Mouse (Mus musculus) midbrain, embryonic 15.5 days (tissue): ENCODE data around the gene Rtn3. TPM values are rescaled to one million over a fixed set of nuclear protein-coding genes. Genes with fewer than 3 reads are reported as not detected.
A peak's percentile ranks its signal among the peaks of the same experiment; 100 is the strongest.

Experiments
- ATAC-seq: fragments of 200-750 bp; cut with Nextera tagmentation; replicated peaks from 2 replicates; pipeline ENCODE4 v1.8.0; 2017; ENCODE audit warnings: moderate TSS enrichment
- H3K27ac ChIP-seq: fragments of 300-500 bp; sonication (generic); 2 replicates; pipeline ENCODE4 v1.5.1; 2015; ENCODE audit warnings: mild to moderate bottlenecking, inconsistent platforms
- H3K27me3 ChIP-seq: fragments of 300-500 bp; sonication (generic); replicated peaks from 2 replicates; pipeline ENCODE4 v1.6.1; 2015; ENCODE audit warnings: inconsistent platforms
- H3K36me3 ChIP-seq: fragments of 300-500 bp; sonication (generic); replicated peaks from 2 replicates; pipeline ENCODE4 v1.6.1; 2015; ENCODE audit warnings: inconsistent platforms
- H3K4me1 ChIP-seq: fragments of 300-500 bp; sonication (generic); 2 replicates; pipeline ENCODE4 v1.6.1; 2015; ENCODE audit warnings: inconsistent platforms
- H3K4me2 ChIP-seq: fragments of 300-500 bp; sonication (generic); 2 replicates; pipeline ENCODE4 v1.6.1; 2015; ENCODE audit warnings: inconsistent platforms, mild to moderate bottlenecking, moderate library complexity
- H3K4me3 ChIP-seq: fragments of 300-500 bp; sonication (generic); 2 replicates; pipeline ENCODE4 v1.5.1; 2015; ENCODE audit warnings: mild to moderate bottlenecking, inconsistent platforms
- H3K9ac ChIP-seq: fragments of 300-500 bp; sonication (generic); 2 replicates; pipeline ENCODE4 v1.6.1; 2015; ENCODE audit warnings: mild to moderate bottlenecking, inconsistent platforms
- H3K9me3 ChIP-seq: fragments of 300-500 bp; sonication (generic); 2 replicates; pipeline ENCODE4 v1.6.1; 2016; ENCODE audit warnings: inconsistent platforms
- WGBS: fragments of 180-500 bp; shearing (Covaris S2); methylation state at CpG from one replicate; pipeline ENCODE4 v1.1.7; 2015; ENCODE audit warnings: mixed read lengths; 5-methylcytosine and 5-hydroxymethylcytosine counted together
- polyA plus RNA-seq: library from polyadenylated mRNA; unstranded; fragments of >200 nt; fragmentation: Nextera tagmentation; extraction: Ambion mirVana; gene quantifications from 2 replicates; pipeline ENCODE4 v1.2.1, GENCODE M21; 2015

Gene Rtn3
- polyA plus RNA-seq, 1 experiment from 2014 or later, result 648 TPM

GRCm38 (mm10) chr19:7434887-7435286 lies 48.2 kb downstream of the Rtn3 start:
- Histone ChIP-seq H3K4me2 (no peak overlapping the region), H3K9ac (no peak overlapping the region), H3K4me1 (peaks cover 5% of the 10 kb centered on the region; the same call in 1 of the 2 replicates), H3K27me3 (no peaks in the 10 kb centered on the region), H3K9me3 (no peaks in the 10 kb centered on the region), H3K36me3 (peaks cover 37% of the 10 kb centered on the region), H3K4me3 (no peak overlapping the region), H3K27ac (no peak overlapping the region)
- ATAC-seq, result no peak
- 91% methylated on average over 2 of the region's 2 CpGs for WGBS

GRCm38 (mm10) chr19:7425398-7425775 lies 57.7 kb downstream of the Rtn3 start:
- 44% methylated on average over 3 of the region's 3 CpGs for WGBS
- Histone ChIP-seq H3K4me2 (no peak overlapping the region), H3K36me3 (peaks cover 30% of the 10 kb centered on the region)

GRCm38 (mm10) chr19:7424590-7425397 lies 58.3 kb downstream of the Rtn3 start:
- Histone ChIP-seq H3K4me1 (peaks cover 53% of the 10 kb centered on the region), H3K4me2 (peak overlapping the region; percentile 72; the same call in 1 of the 2 replicates), H3K9ac (no peak overlapping the region; the same call in 1 of the 2 replicates), H3K36me3 (peaks cover 27% of the 10 kb centered on the region), H3K9me3 (no peaks in the 10 kb centered on the region), H3K27ac (peak overlapping the region; percentile 84), H3K27me3 (no peaks in the 10 kb centered on the region), H3K4me3 (0 out of 2 replicates have a peak overlapping the region, but pooled peaks have one; percentile 26)
- 50% methylated on average over 8 of the region's 8 CpGs for WGBS
- ATAC-seq, result no peak

More at GRCm38 (mm10) chr19:7425398-7425775, 57.7 kb downstream of the Rtn3 start:
- Histone ChIP-seq H3K9ac (no peak overlapping the region), H3K9me3 (no peaks in the 10 kb centered on the region), H3K4me3 (no peak overlapping the region), H3K27me3 (no peaks in the 10 kb centered on the region), H3K27ac (no peak overlapping the region), H3K4me1 (peaks cover 47% of the 10 kb centered on the region)
- ATAC-seq, result no peak

- H3K36me3 ChIP-seq, result peaks cover 22% of the 10 kb centered on the region
- peak overlapping the region; percentile 44; the same call in 1 of the 2 replicates for H3K9ac ChIP-seq
- H3K27ac ChIP-seq, result peak overlapping the region; percentile 84
- ATAC-seq, result no peak
- peak overlapping the region; percentile 26 for H3K4me3 ChIP-seq
- no peaks in the 10 kb centered on the region for H3K27me3 ChIP-seq
- peaks cover 59% of the 10 kb centered on the region for H3K4me1 ChIP-seq
- no peaks in the 10 kb centered on the region for H3K9me3 ChIP-seq
- WGBS, result 42% methylated on average over 7 of the region's 7 CpGs
- peak overlapping the region; percentile 72 for H3K4me2 ChIP-seq
Measured at GRCm38 (mm10) chr19:7424131-7424530, 59.0 kb downstream of the Rtn3 start.

GRCm38 (mm10) chr19:7423656-7424030 lies 59.4 kb downstream of the Rtn3 start:
- peak overlapping the region; percentile 72 for H3K4me2 ChIP-seq
- peak; percentile 42 for ATAC-seq
- H3K9me3 ChIP-seq, result no peaks in the 10 kb centered on the region
- no peaks in the 10 kb centered on the region for H3K27me3 ChIP-seq
- H3K4me1 ChIP-seq, result peaks cover 62% of the 10 kb centered on the region
- peak overlapping the region; percentile 84 for H3K27ac ChIP-seq
- peak overlapping the region; percentile 26 for H3K4me3 ChIP-seq
- 12% methylated on average over 16 of the region's 16 CpGs for WGBS
- H3K36me3 ChIP-seq, result peaks cover 21% of the 10 kb centered on the region
- H3K9ac ChIP-seq, result peak overlapping the region; percentile 44

GRCm38 (mm10) chr19:7423028-7423655 lies 59.9 kb downstream of the Rtn3 start:
- peak; percentile 60 for ATAC-seq
- Histone ChIP-seq H3K9me3 (no peaks in the 10 kb centered on the region), H3K36me3 (peaks cover 16% of the 10 kb centered on the region), H3K4me2 (peak overlapping the region; percentile 72), H3K4me3 (peak overlapping the region; percentile 26), H3K4me1 (peaks cover 62% of the 10 kb centered on the region), H3K9ac (peak overlapping the region; percentile 44), H3K27ac (peak overlapping the region; percentile 84), H3K27me3 (no peaks in the 10 kb centered on the region)
- 12% methylated on average over 51 of the region's 51 CpGs for WGBS

- peaks cover 62% of the 10 kb centered on the region for H3K4me1 ChIP-seq
- peak overlapping the region; percentile 26 for H3K4me3 ChIP-seq
- H3K9me3 ChIP-seq, result no peaks in the 10 kb centered on the region
- 7% methylated on average over 33 of the region's 35 CpGs for WGBS
- H3K36me3 ChIP-seq, result peaks cover 11% of the 10 kb centered on the region
- peak overlapping the region; percentile 44 for H3K9ac ChIP-seq
- no peaks in the 10 kb centered on the region for H3K27me3 ChIP-seq
- peak; percentile 1; the same call in 1 of the 2 replicates for ATAC-seq
- peak overlapping the region; percentile 72 for H3K4me2 ChIP-seq
- peak overlapping the region; percentile 84 for H3K27ac ChIP-seq
Measured at GRCm38 (mm10) chr19:7422656-7423027, 60.4 kb downstream of the Rtn3 start.

- peaks cover 4% of the 10 kb centered on the region; the same call in 1 of the 2 replicates for H3K36me3 ChIP-seq
- no peaks in the 10 kb centered on the region for H3K27me3 ChIP-seq
- H3K4me2 ChIP-seq, result peak overlapping the region; percentile 72
- H3K4me1 ChIP-seq, result peaks cover 62% of the 10 kb centered on the region
- H3K27ac ChIP-seq, result peak overlapping the region; percentile 84
- H3K9ac ChIP-seq, result peak overlapping the region; percentile 44
- H3K4me3 ChIP-seq, result peak overlapping the region; percentile 26
- WGBS, result 9% methylated on average over 43 of the region's 48 CpGs
- H3K9me3 ChIP-seq, result no peaks in the 10 kb centered on the region
- peak; percentile 16 for ATAC-seq
Measured at GRCm38 (mm10) chr19:7421602-7422591, 61.2 kb downstream of the Rtn3 start.

- Histone ChIP-seq H3K27ac (peak overlapping the region; percentile 84), H3K4me1 (peaks cover 69% of the 10 kb centered on the region), H3K9ac (peak overlapping the region; percentile 44; the same call in 1 of the 2 replicates), H3K4me3 (no peak overlapping the region), H3K9me3 (no peaks in the 10 kb centered on the region), H3K27me3 (no peaks in the 10 kb centered on the region), H3K4me2 (peak overlapping the region; percentile 72), H3K36me3 (peaks cover under 1% of the 10 kb centered on the region; the same call in 1 of the 2 replicates)
- ATAC-seq, result no peak
- WGBS, result 26% methylated on average over 27 of the region's 27 CpGs
Measured at GRCm38 (mm10) chr19:7420841-7421601, 62.1 kb downstream of the Rtn3 start.

GRCm38 (mm10) chr19:7420108-7420507 lies 63.0 kb downstream of the Rtn3 start:
- Histone ChIP-seq H3K4me3 (peak overlapping the region; percentile 83), H3K36me3 (no peaks in the 10 kb centered on the region)

GRCm38 (mm10) chr19:7419134-7419533 lies 63.9 kb downstream of the Rtn3 start:
- Histone ChIP-seq H3K9me3 (no peaks in the 10 kb centered on the region), H3K4me1 (peaks cover 64% of the 10 kb centered on the region), H3K4me3 (peak overlapping the region; percentile 83), H3K27ac (peak overlapping the region; percentile 99), H3K4me2 (peak overlapping the region; percentile 72), H3K36me3 (no peaks in the 10 kb centered on the region), H3K27me3 (no peaks in the 10 kb centered on the region), H3K9ac (peak overlapping the region; percentile 89)
- WGBS, result 15% methylated on average over 6 of the region's 6 CpGs
- no peak for ATAC-seq

More at GRCm38 (mm10) chr19:7420108-7420507, 63.0 kb downstream of the Rtn3 start:
- Histone ChIP-seq H3K27ac (peak overlapping the region; percentile 99), H3K9ac (peak overlapping the region; percentile 89), H3K4me1 (peaks cover 73% of the 10 kb centered on the region), H3K4me2 (peak overlapping the region; percentile 72), H3K27me3 (no peaks in the 10 kb centered on the region), H3K9me3 (no peaks in the 10 kb centered on the region)
- 49% methylated on average over 12 of the region's 12 CpGs for WGBS
- ATAC-seq, result no peak
